Mouse (Mus musculus) limb, embryonic 12.5 days (tissue): Measurements from ENCODE around the gene Tnfrsf4. TPM values are rescaled to one million over a fixed set of nuclear protein-coding genes. Genes with fewer than 3 reads are reported as not detected.
A peak's percentile ranks its signal among the peaks of the same experiment; 100 is the strongest.

Source experiments
- microRNA counts: library from miRNA; unstranded; fragments of <30 nt; microRNA quantifications from one replicate; lab custom pipeline; 2017
- microRNA-seq: library from miRNA; unstranded; fragments of <30 nt; microRNA quantifications from one replicate; pipeline ENCODE4, GENCODE M21; 2017
- polyA plus RNA-seq: library from polyadenylated mRNA; unstranded; fragments of >200 nt; fragmentation: Nextera tagmentation; extraction: Ambion mirVana; gene quantifications from 2 replicates; pipeline ENCODE4 v1.2.1, GENCODE M21; 2016

Tnfrsf4 gene
- polyA plus RNA-seq, 1 experiment from 2014 or later, result 0.84 TPM

MicroRNAs within 50 kb of the gene (microRNA counts, 519-probe panel; counts per million panel counts)
- microRNA mmu-miR-200a (lab: Ali Mortazavi, UCI) (2,465 counts per million, percentile 9 among the panel's probes with 10 or more counts), microRNA mmu-miR-200b (lab: Ali Mortazavi, UCI) (5,744 counts per million, percentile 64 among the panel's probes with 10 or more counts), microRNA mmu-miR-429 (lab: Ali Mortazavi, UCI) (5,703 counts per million, percentile 61 among the panel's probes with 10 or more counts)

Small RNAs within 50 kb of the gene (microRNA-seq; reads per million reads assigned to microRNA genes)
- gene Mir200a (311 reads per million, percentile 64 among the genes with 10 or more reads in this experiment), gene Mir200b (1,032 reads per million, percentile 76 among the genes with 10 or more reads in this experiment), gene Mir429 (3,792 reads per million, percentile 88 among the genes with 10 or more reads in this experiment)

Other genes starting within 250 kb of the Tnfrsf4 start
- 8.3 and 8.8 TPM in 2 replicates for gene Vwa1, start 239.1 kb upstream of the Tnfrsf4 start, polyA plus RNA-seq
- gene Tmem88b, start 228.0 kb upstream of the Tnfrsf4 start, polyA plus RNA-seq, result 0.50 and 0.91 TPM in 2 replicates
- 0.18 TPM in 1 of 2 replicates, not detected in the other for gene Ankrd65, start 223.4 kb upstream of the Tnfrsf4 start, polyA plus RNA-seq
- gene Mrpl20, start 211.0 kb upstream of the Tnfrsf4 start, polyA plus RNA-seq, result 217 and 228 TPM in 2 replicates
- gene Ccnl2, start 201.4 kb upstream of the Tnfrsf4 start, polyA plus RNA-seq, result 241 and 256 TPM in 2 replicates
- gene Aurkaip1, start 182.6 kb upstream of the Tnfrsf4 start, polyA plus RNA-seq, result 146 and 151 TPM in 2 replicates
- gene Mxra8, start 174.2 kb upstream of the Tnfrsf4 start, polyA plus RNA-seq, result 44.9 and 62.1 TPM in 2 replicates
- gene Dvl1, start 166.4 kb upstream of the Tnfrsf4 start, polyA plus RNA-seq, result 5.5 and 14.7 TPM in 2 replicates
- gene Tas1r3, start 150.5 kb upstream of the Tnfrsf4 start, polyA plus RNA-seq, result 0.39 and 0.74 TPM in 2 replicates
- gene Cptp, start 144.4 kb upstream of the Tnfrsf4 start, polyA plus RNA-seq, result 13.6 and 14.2 TPM in 2 replicates
- gene Ints11, start 144.3 kb upstream of the Tnfrsf4 start, polyA plus RNA-seq, result 82.0 and 82.9 TPM in 2 replicates
- gene Pusl1, start 122.1 kb upstream of the Tnfrsf4 start, polyA plus RNA-seq, result 45.4 and 48.5 TPM in 2 replicates
- 18.4 and 25.5 TPM in 2 replicates for gene Acap3, start 122.0 kb upstream of the Tnfrsf4 start, polyA plus RNA-seq
- gene Ube2j2, start 70.0 kb upstream of the Tnfrsf4 start, polyA plus RNA-seq, result 165 and 169 TPM in 2 replicates
- gene C1qtnf12, start 51.5 kb upstream of the Tnfrsf4 start, polyA plus RNA-seq, result 27.1 and 31.6 TPM in 2 replicates
- gene B3galt6, start 21.2 kb upstream of the Tnfrsf4 start, polyA plus RNA-seq, result 16.1 and 16.8 TPM in 2 replicates
- gene Sdf4, start 21.0 kb upstream of the Tnfrsf4 start, polyA plus RNA-seq, result 131 and 139 TPM in 2 replicates
- gene Tnfrsf18, start 12.3 kb downstream of the Tnfrsf4 start, polyA plus RNA-seq, result 1.8 and 1.9 TPM in 2 replicates
- 0.58 and 1.3 TPM in 2 replicates for gene Ttll10, start 45.6 kb downstream of the Tnfrsf4 start, polyA plus RNA-seq
- gene 9430015G10Rik, start 96.1 kb downstream of the Tnfrsf4 start, polyA plus RNA-seq, result 59.9 and 63.1 TPM in 2 replicates
- gene Rnf223, start 116.7 kb downstream of the Tnfrsf4 start, polyA plus RNA-seq, result 0.63 and 0.86 TPM in 2 replicates
- gene Agrn, start 183.6 kb downstream of the Tnfrsf4 start, polyA plus RNA-seq, result 78.4 and 84.1 TPM in 2 replicates
- 0.40 and 0.95 TPM in 2 replicates for gene Isg15, start 187.0 kb downstream of the Tnfrsf4 start, polyA plus RNA-seq
- gene AW011738, start 189.5 kb downstream of the Tnfrsf4 start, polyA plus RNA-seq, result 1.8 TPM in 2 replicates
- 0.45 and 0.66 TPM in 2 replicates for gene Perm1, start 202.0 kb downstream of the Tnfrsf4 start, polyA plus RNA-seq
- 29.2 and 32.8 TPM in 2 replicates for gene Plekhn1, start 221.0 kb downstream of the Tnfrsf4 start, polyA plus RNA-seq
- gene Noc2l, start 222.2 kb downstream of the Tnfrsf4 start, polyA plus RNA-seq, result 94.1 and 96.3 TPM in 2 replicates
- 0.50 and 0.95 TPM in 2 replicates for gene Samd11, start 241.8 kb downstream of the Tnfrsf4 start, polyA plus RNA-seq